Mouse (Mus musculus) heart, embryonic 13.5 days (tissue): Measurements from ENCODE around the gene Defb35. TPM values are rescaled to one million over a fixed set of nuclear protein-coding genes. Genes with fewer than 3 reads are reported as not detected.

Source experiments
- ATAC-seq: fragments of 200-750 bp; cut with Nextera tagmentation; 2 replicates; pipeline ENCODE4 v1.8.0; 2017; ENCODE audit warnings: moderate TSS enrichment; ENCODE audit not compliant: insufficient number of reproducible peaks, low FRiP score, low TSS enrichment; ENCODE audit errors: extremely low read depth
- H3K27ac ChIP-seq: fragments of 300-500 bp; sonication (generic); replicated peaks from 2 replicates; pipeline ENCODE4 v1.5.1; 2015; ENCODE audit warnings: moderate library complexity, mild to moderate bottlenecking, inconsistent platforms
- H3K27me3 ChIP-seq: fragments of 300-500 bp; sonication (generic); replicated peaks from 2 replicates; pipeline ENCODE4 v1.6.1; 2015; ENCODE audit warnings: mild to moderate bottlenecking, inconsistent platforms
- H3K36me3 ChIP-seq: fragments of 300-500 bp; sonication (generic); 2 replicates; pipeline ENCODE4 v1.6.1; 2015; ENCODE audit warnings: mild to moderate bottlenecking, inconsistent platforms
- H3K4me1 ChIP-seq: fragments of 300-500 bp; sonication (generic); 2 replicates; pipeline ENCODE4 v1.6.1; 2015; ENCODE audit warnings: inconsistent platforms
- H3K4me2 ChIP-seq: fragments of 300-500 bp; sonication (generic); 2 replicates; pipeline ENCODE4 v1.6.1; 2015; ENCODE audit warnings: inconsistent platforms, mild to moderate bottlenecking, moderate library complexity
- H3K4me3 ChIP-seq: fragments of 300-500 bp; sonication (generic); 2 replicates; pipeline ENCODE4 v1.5.1; 2015; ENCODE audit warnings: moderate library complexity, mild to moderate bottlenecking, inconsistent platforms
- H3K9ac ChIP-seq: fragments of 300-500 bp; sonication (generic); 2 replicates; pipeline ENCODE4 v1.6.1; 2015; ENCODE audit warnings: inconsistent platforms, mild to moderate bottlenecking, moderate library complexity
- H3K9me3 ChIP-seq: fragments of 300-500 bp; sonication (generic); 2 replicates; pipeline ENCODE4 v1.6.1; 2016; ENCODE audit warnings: inconsistent platforms
- WGBS: fragments of 180-500 bp; shearing (Covaris S2); methylation state at CpG from one replicate; pipeline ENCODE4 v1.1.7; 2015; ENCODE audit warnings: mixed read lengths; 5-methylcytosine and 5-hydroxymethylcytosine counted together
- polyA plus RNA-seq: library from polyadenylated mRNA; unstranded; fragments of >200 nt; fragmentation: Nextera tagmentation; extraction: Ambion mirVana; gene quantifications from 2 replicates; pipeline ENCODE4 v1.2.1, GENCODE M21; 2015

Gene Defb35
- polyA plus RNA-seq, 1 experiment from 2014 or later, result not detected

DNA sequence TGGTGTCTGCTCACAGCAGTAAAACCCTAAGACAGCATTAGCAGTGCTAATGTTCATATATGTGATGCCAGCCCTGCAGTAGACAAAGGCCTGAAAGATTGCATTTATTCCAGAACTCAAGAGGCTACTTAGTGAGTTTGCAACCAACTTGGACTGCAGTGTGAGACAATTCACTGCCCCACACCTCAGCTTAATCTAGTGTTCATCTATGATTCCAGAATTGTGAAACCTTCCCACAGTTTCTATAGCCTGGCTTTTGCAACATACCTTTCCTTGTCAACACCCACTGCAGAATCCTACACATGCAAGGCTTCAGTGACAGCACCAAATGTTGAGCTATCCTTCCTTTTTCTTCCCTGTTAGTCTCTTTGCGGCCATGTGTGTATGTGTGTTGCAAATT is 28.5 kb downstream of the Defb35 start:
- no peak overlapping the region for H3K9ac ChIP-seq
- H3K4me3 ChIP-seq, result no peak overlapping the region
- H3K9me3 ChIP-seq, result no peaks in the 10 kb centered on the region
- no peaks in the 10 kb centered on the region for H3K4me1 ChIP-seq
- 59% methylated on average over 1 of the region's 1 CpGs for WGBS
- no peak for ATAC-seq
- H3K36me3 ChIP-seq, result no peaks in the 10 kb centered on the region
- H3K27ac ChIP-seq, result no peak overlapping the region
- H3K4me2 ChIP-seq, result no peak overlapping the region
- no peaks in the 10 kb centered on the region for H3K27me3 ChIP-seq

DNA sequence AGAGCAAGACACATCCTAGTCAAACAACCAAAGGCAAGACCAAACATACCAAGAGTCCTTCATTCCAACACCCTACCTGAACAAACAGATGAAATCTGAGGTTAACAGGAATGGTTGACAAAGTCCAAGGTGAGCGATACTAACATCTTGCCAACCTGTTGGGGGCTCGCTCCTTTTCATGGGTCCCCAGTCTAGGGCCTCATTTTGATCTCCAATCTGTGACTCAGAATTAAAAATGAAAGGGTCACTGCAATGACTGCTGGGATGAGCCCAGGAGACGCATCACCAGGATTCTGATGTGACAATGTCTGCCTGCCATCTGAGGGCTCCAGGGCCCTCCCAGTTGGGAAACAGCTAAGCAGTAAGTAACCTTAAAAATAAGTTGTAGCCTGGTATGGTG is 31.3 kb downstream of the Defb35 start, which contains the start of gene Ccdc70:
TSS of gene Ccdc70 (plus strand) at position 301 of the 400 bp plus-strand sequence.
- Histone ChIP-seq H3K4me1 (no peaks in the 10 kb centered on the region), H3K9ac (no peak within 1 kb of the TSS), H3K4me3 (no peak within 1 kb of the TSS), H3K4me2 (no peak within 1 kb of the TSS), H3K9me3 (no peaks in the 10 kb centered on the region), H3K27ac (no peak within 1 kb of the TSS), H3K27me3 (no peaks in the 10 kb centered on the region), H3K36me3 (no peaks in the 10 kb centered on the region)
- ATAC-seq, result no peak
- 83% methylated on average over 3 of the region's 3 CpGs for WGBS

DNA sequence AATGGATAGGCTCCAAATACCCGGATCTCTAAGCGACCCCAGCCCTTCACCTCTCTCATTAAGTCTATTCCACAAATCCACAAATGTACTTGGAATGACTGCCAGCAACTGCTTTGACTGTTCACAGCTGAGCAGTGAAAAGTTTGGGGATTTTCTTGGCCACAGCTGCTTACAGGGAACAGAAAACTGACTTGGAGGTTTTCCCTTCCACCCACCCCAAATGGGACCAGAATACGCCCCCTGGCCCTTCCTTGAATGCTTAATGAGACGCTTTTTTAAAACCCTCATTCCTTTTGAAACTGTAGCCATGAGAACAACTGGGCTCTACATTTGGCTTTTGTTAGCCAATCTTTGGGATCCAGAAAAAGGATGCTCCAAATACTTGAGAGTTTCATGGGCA is 40.0 kb downstream of the Defb35 start:
- 64% methylated on average over 4 of the region's 4 CpGs for WGBS
- no peak overlapping the region for H3K9ac ChIP-seq
- no peak overlapping the region for H3K4me3 ChIP-seq
- H3K27ac ChIP-seq, result no peak overlapping the region
- no peaks in the 10 kb centered on the region for H3K9me3 ChIP-seq
- H3K4me1 ChIP-seq, result no peaks in the 10 kb centered on the region
- no peak for ATAC-seq
- no peak overlapping the region for H3K4me2 ChIP-seq
- H3K36me3 ChIP-seq, result no peaks in the 10 kb centered on the region
- H3K27me3 ChIP-seq, result no peaks in the 10 kb centered on the region

DNA sequence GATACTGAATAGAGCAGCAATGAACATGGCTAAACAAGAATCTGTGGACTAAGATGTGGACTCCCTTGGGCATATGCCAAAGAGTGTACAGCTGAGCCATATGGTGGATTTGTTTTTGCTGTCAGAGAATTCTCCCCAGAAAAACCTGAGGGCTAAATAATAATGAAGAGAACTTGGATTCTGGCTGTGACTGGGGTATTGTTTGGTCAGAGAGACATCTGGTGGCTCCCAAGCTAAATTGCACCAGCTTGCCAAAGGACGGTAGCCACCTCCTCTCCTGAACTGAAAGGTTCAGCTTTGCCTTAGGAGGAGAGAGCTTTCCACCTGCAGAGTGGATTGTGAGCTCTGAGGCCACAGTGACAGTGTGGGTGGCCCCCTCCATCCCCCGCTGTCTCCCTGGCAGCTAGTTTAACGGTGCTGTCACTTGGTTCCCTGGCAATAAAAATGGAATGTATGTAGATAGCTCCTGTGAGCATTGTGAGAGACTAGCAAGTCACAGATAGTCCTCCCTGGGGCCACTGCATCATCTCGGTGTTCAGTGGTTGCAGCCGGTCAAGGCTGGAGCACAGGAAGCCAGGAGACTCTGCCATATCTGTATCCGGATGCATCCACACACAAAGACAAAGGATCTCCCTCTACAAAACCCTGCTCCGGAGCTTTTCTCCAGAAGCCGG is 43.6 kb downstream of the Defb35 start:
- H3K27me3 ChIP-seq, result no peaks in the 10 kb centered on the region
- H3K36me3 ChIP-seq, result no peaks in the 10 kb centered on the region
- 52% methylated on average over 8 of the region's 8 CpGs for WGBS
- no peaks in the 10 kb centered on the region for H3K9me3 ChIP-seq
- no peak for ATAC-seq
- no peak overlapping the region for H3K27ac ChIP-seq
- no peak overlapping the region for H3K4me3 ChIP-seq
- no peak overlapping the region for H3K9ac ChIP-seq
- no peak overlapping the region for H3K4me2 ChIP-seq
- H3K4me1 ChIP-seq, result no peaks in the 10 kb centered on the region

Other genes with a start within 250 kb of the Defb35 start
- gene AY761184, start 234.7 kb upstream of the Defb35 start, polyA plus RNA-seq, result not detected in 2 replicates
- gene Defa24, start 203.9 kb upstream of the Defb35 start, polyA plus RNA-seq, result not detected in 2 replicates
- not detected in 2 replicates for gene Defb50, start 114.8 kb upstream of the Defb35 start, polyA plus RNA-seq
- gene Defb2, start 98.4 kb upstream of the Defb35 start, polyA plus RNA-seq, result not detected in 2 replicates
- gene Defb10, start 79.5 kb upstream of the Defb35 start, polyA plus RNA-seq, result not detected in 2 replicates
- not detected in 2 replicates for gene Defb9, start 52.9 kb upstream of the Defb35 start, polyA plus RNA-seq
- not detected in 2 replicates for gene Defb11, start 31.9 kb upstream of the Defb35 start, polyA plus RNA-seq
- gene Defb15, start 5.6 kb upstream of the Defb35 start, polyA plus RNA-seq, result not detected in 2 replicates
- not detected in 2 replicates for gene Defb13, start 8.4 kb downstream of the Defb35 start, polyA plus RNA-seq
- gene Fam90a1a, start 20.4 kb downstream of the Defb35 start, polyA plus RNA-seq, result not detected in 2 replicates
- not detected in 2 replicates for gene Ccdc70, start 31.4 kb downstream of the Defb35 start, polyA plus RNA-seq
- gene Atp7b, start 122.0 kb downstream of the Defb35 start, polyA plus RNA-seq, result 1.4 and 1.8 TPM in 2 replicates
- 21.8 and 23.0 TPM in 2 replicates for gene Alg11, start 122.4 kb downstream of the Defb35 start, polyA plus RNA-seq
- gene Nek5, start 186.7 kb downstream of the Defb35 start, polyA plus RNA-seq, result 0.14 and 0.44 TPM in 2 replicates
- 4.6 and 4.9 TPM in 2 replicates for gene Nek3, start 228.1 kb downstream of the Defb35 start, polyA plus RNA-seq
- gene Ckap2, start 247.5 kb downstream of the Defb35 start, polyA plus RNA-seq, result 31.6 and 33.3 TPM in 2 replicates